Mouse (Mus musculus) kidney, adult 18-20 months (tissue): ENCODE data around the gene Ablim2.

ENCODE experiments used
- DNase-seq: peaks from one replicate; pipeline ENCODE4 v3.0.0; 2021

Gene Ablim2

GRCm38 (mm10) chr5:35757639-35758001 is at the start of gene Ablim2:
TSS of gene Ablim2 (plus strand) at chr5:35757880.
- DNase-seq: peak; percentile 90

- DNase-seq: peak; percentile 29
These were observed 47.2 kb upstream of the Ablim2 start for GRCm38 (mm10) chr5:35710481-35710880.

GRCm38 (mm10) chr5:35710931-35711330 is 46.7 kb upstream of the Ablim2 start:
- DNase-seq: no peak

GRCm38 (mm10) chr5:35712517-35712916 is 45.2 kb upstream of the Ablim2 start:
- DNase-seq: no peak

GRCm38 (mm10) chr5:35713649-35714354 is 43.9 kb upstream of the Ablim2 start:
- peak; percentile 65 for DNase-seq

- no peak for DNase-seq
These were observed 40.2 kb upstream of the Ablim2 start for GRCm38 (mm10) chr5:35717455-35717854.

GRCm38 (mm10) chr5:35717946-35718345 is 39.7 kb upstream of the Ablim2 start:
- peak; percentile 71 for DNase-seq

GRCm38 (mm10) chr5:35718817-35719216 is 38.9 kb upstream of the Ablim2 start:
- no peak for DNase-seq

- DNase-seq: no peak
These were observed 38.3 kb upstream of the Ablim2 start for GRCm38 (mm10) chr5:35719343-35719742.

- DNase-seq: no peak
These were observed 37.8 kb upstream of the Ablim2 start for GRCm38 (mm10) chr5:35719880-35720279.

- no peak for DNase-seq
These were observed 35.7 kb upstream of the Ablim2 start for GRCm38 (mm10) chr5:35721933-35722332.

- no peak for DNase-seq
These were observed 35.0 kb upstream of the Ablim2 start for GRCm38 (mm10) chr5:35722654-35723053.

GRCm38 (mm10) chr5:35723900-35724299 is 33.8 kb upstream of the Ablim2 start:
- DNase-seq: no peak

- no peak for DNase-seq
These were observed 31.8 kb upstream of the Ablim2 start for GRCm38 (mm10) chr5:35725840-35726239.

GRCm38 (mm10) chr5:35727447-35727846 is 30.2 kb upstream of the Ablim2 start:
- DNase-seq: peak; percentile 45

- DNase-seq: no peak
These were observed 29.2 kb upstream of the Ablim2 start for GRCm38 (mm10) chr5:35728344-35728956.

GRCm38 (mm10) chr5:35728957-35729460 is 28.7 kb upstream of the Ablim2 start:
- peak; percentile 96 for DNase-seq

GRCm38 (mm10) chr5:35729844-35730243 is 27.8 kb upstream of the Ablim2 start:
- peak; percentile 59 for DNase-seq

- no peak for DNase-seq
These were observed 27.1 kb upstream of the Ablim2 start for GRCm38 (mm10) chr5:35730552-35730951.

GRCm38 (mm10) chr5:35731006-35731405 is 26.7 kb upstream of the Ablim2 start:
- DNase-seq: no peak

- DNase-seq: peak; percentile 68
These were observed 24.2 kb upstream of the Ablim2 start for GRCm38 (mm10) chr5:35733523-35733922.

- peak; percentile 83 for DNase-seq
These were observed 20.3 kb upstream of the Ablim2 start for GRCm38 (mm10) chr5:35737231-35737901.

GRCm38 (mm10) chr5:35739005-35739404 is 18.7 kb upstream of the Ablim2 start:
- DNase-seq: peak; percentile 63
